Comparison of ENCODE assay signal across 8 mouse cellular contexts in the genomic region with DNA sequence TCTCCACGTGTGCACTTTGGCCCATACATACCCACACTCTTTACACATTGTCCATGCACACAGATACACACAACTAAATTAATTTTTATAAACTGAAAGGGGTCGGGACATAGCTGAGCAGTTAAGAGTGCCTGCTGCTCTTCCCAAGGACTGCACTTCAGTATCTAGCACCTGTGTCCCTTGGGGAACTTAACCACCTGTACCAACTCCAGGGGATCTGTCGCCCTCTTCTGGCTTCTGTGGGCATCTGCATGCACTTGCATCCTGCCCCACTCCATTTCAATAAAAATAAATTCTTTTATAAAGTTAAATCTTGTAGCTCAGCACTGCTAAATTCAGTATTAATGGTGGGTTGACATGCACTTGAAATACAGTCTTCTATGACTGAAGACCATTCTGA. TPM values are rescaled to one million over a fixed set of nuclear protein-coding genes. Genes with fewer than 3 reads are reported as not detected.
DNase-seq lines count a peak whose midpoint lies in the region; ATAC-seq and TF ChIP-seq lines count a peak whose summit lies in the region.

No protein-coding gene starts in this region.

- 27% methylated on average over 3 of the region's 3 CpGs for WGBS in liver, embryonic 12.5 days (ENCODE audit: insufficient replicate concordance)
- WGBS in liver, embryonic 14.5 days (ENCODE audit: insufficient replicate concordance), result 34% methylated on average over 3 of the region's 3 CpGs
- 39% methylated on average over 3 of the region's 3 CpGs for WGBS in stomach, postnatal 0 days

- no peaks in the 10 kb centered on the region for H3K27me3 ChIP-seq in liver, embryonic 12.5 days (replicated peaks)
- no peaks in the 10 kb centered on the region for H3K27me3 ChIP-seq in liver, embryonic 14.5 days (ENCODE audit: control insufficient read depth, insufficient read depth, low read length)
- H3K27me3 ChIP-seq in stomach, postnatal 0 days (ENCODE audit: control insufficient read depth, insufficient read depth, low read length), result no peaks in the 10 kb centered on the region

- TF ChIP-seq CTCF in liver, embryonic 14.5 days (IDR thresholded peaks at IDR 0.05; ENCODE audit: low read depth), result peak; percentile 76
- peak; percentile 65 for TF ChIP-seq CTCF in stomach, postnatal 0 days (IDR thresholded peaks at IDR 0.05; ENCODE audit: low read depth)

- no peak overlapping the region for H3K4me2 ChIP-seq in liver, embryonic 12.5 days
- H3K4me2 ChIP-seq in liver, embryonic 14.5 days (ENCODE audit: low read depth), result no peak overlapping the region
- H3K4me2 ChIP-seq in stomach, postnatal 0 days (replicated peaks; ENCODE audit: low read depth), result no peak overlapping the region

- H3K36me3 ChIP-seq in liver, embryonic 12.5 days, result no peaks in the 10 kb centered on the region
- H3K36me3 ChIP-seq in liver, embryonic 14.5 days (replicated peaks; ENCODE audit: control insufficient read depth, insufficient read depth, low read depth), result no peaks in the 10 kb centered on the region
- H3K36me3 ChIP-seq in stomach, postnatal 0 days (ENCODE audit: control insufficient read depth, insufficient read depth, low read length), result no peaks in the 10 kb centered on the region

- H3K9ac ChIP-seq in liver, embryonic 12.5 days, result no peak overlapping the region
- H3K9ac ChIP-seq in liver, embryonic 14.5 days (replicated peaks), result no peak overlapping the region
- H3K9ac ChIP-seq in stomach, postnatal 0 days (ENCODE audit: low read length), result no peak overlapping the region

- no peak for TF ChIP-seq EP300 in liver, embryonic 14.5 days (IDR thresholded peaks at IDR 0.05; ENCODE audit: low read depth)
- no peak for TF ChIP-seq EP300 in stomach, postnatal 0 days (optimal IDR thresholded peaks at IDR 0.05)

- no peak overlapping the region for H3K4me3 ChIP-seq in liver, embryonic 12.5 days
- H3K4me3 ChIP-seq in liver, embryonic 14.5 days (ENCODE audit: insufficient read depth in 1 of 2, low read depth in 2 of 2, low read length in 2 of 2), result no peak overlapping the region
- H3K4me3 ChIP-seq in stomach, postnatal 0 days (ENCODE audit: low read depth, low read length), result no peak overlapping the region

- DNase-seq in adrenal gland, postnatal 10 days, result peak; percentile 10
- DNase-seq in adrenal gland, adult 18-20 months (ENCODE audit: low spot score in 2 of 2), result no peak
- DNase-seq in liver, result peak; percentile 30
- DNase-seq in liver, embryonic 14.5 days (ENCODE audit: low read depth in 3 of 3, low spot score in 3 of 3), result no peak
- DNase-seq in stomach, postnatal 0 days (ENCODE audit: low spot score), result no peak
- DNase-seq in frontal cortex, postnatal 25 days (ENCODE audit: low spot score in 2 of 2), result no peak
- no peak for DNase-seq in kidney, adult 11 months

- no peaks in the 10 kb centered on the region for H3K4me1 ChIP-seq in liver, embryonic 12.5 days
- no peaks in the 10 kb centered on the region for H3K4me1 ChIP-seq in liver, embryonic 14.5 days (replicated peaks; ENCODE audit: control insufficient read depth in 2 of 2, insufficient read depth in 2 of 2, low read length in 1 of 2)
- H3K4me1 ChIP-seq in stomach, postnatal 0 days (replicated peaks; ENCODE audit: control insufficient read depth, insufficient read depth), result no peaks in the 10 kb centered on the region

- H3K9me3 ChIP-seq in liver, embryonic 12.5 days (replicated peaks), result no peaks in the 10 kb centered on the region
- H3K9me3 ChIP-seq in liver, embryonic 14.5 days (ENCODE audit: control insufficient read depth, low read length), result no peaks in the 10 kb centered on the region
- H3K9me3 ChIP-seq in stomach, postnatal 0 days (ENCODE audit: control insufficient read depth, low read length), result no peaks in the 10 kb centered on the region

- no peak overlapping the region for H3K27ac ChIP-seq in liver, embryonic 12.5 days
- no peak overlapping the region for H3K27ac ChIP-seq in liver, embryonic 14.5 days
- H3K27ac ChIP-seq in stomach, postnatal 0 days (replicated peaks), result no peak overlapping the region

- ATAC-seq in liver, embryonic 12.5 days, result no peak
- no peak for ATAC-seq in liver, embryonic 14.5 days (ENCODE audit: insufficient read depth)
- ATAC-seq in stomach, postnatal 0 days (ENCODE audit: low FRiP score, low TSS enrichment), result no peak

RNA-seq across cellular contexts. Expression of a gene that starts 54.6 kb away (rescaled TPM):
- total RNA-seq in adrenal gland, postnatal 10 days (2021), result 10 to 100 TPM; 49.3 to 55.5 TPM
- 10 to 100 TPM; 50.6 to 69.6 TPM for total RNA-seq in adrenal gland, adult 18-20 months (2021)
- 1.8 and 2.3 TPM in 2 replicates for polyA plus RNA-seq in liver, embryonic 12.5 days (2016; fragmentation: Nextera tagmentation; extraction: Ambion mirVana)
- polyA plus RNA-seq in liver, embryonic 14.5 days (2012; rRNA removed), result 4.0 and 5.3 TPM in 2 replicates
- polyA plus RNA-seq in liver, embryonic 14.5 days (2014; fragmentation: Nextera tagmentation; extraction: Ambion mirVana), result 2.1 and 2.3 TPM in 2 replicates
- 3.6 and 3.7 TPM in 2 replicates for polyA plus RNA-seq in stomach, postnatal 0 days (2015; fragmentation: Nextera tagmentation; extraction: Ambion mirVana)

Comparison
In these comparisons a context has a peak if more than half of its experiments do, and no peak if none do; other contexts are left out.
1. DNase-seq: peak in adrenal gland, postnatal 10 days (single experiment) and liver (single experiment); none in adrenal gland, adult 18-20 months (0 of 2), liver, embryonic 14.5 days (0 of 3), stomach, postnatal 0 days (single experiment), frontal cortex, postnatal 25 days (0 of 2) and kidney, adult 11 months (single experiment).